Mouse (Mus musculus) monocyte, adult 5-6 weeks (primary cell): ENCODE data around the gene Yrdc. TPM values are rescaled to one million over a fixed set of nuclear protein-coding genes. Genes with fewer than 3 reads are reported as not detected.
A peak's percentile ranks its signal among the peaks of the same experiment; 100 is the strongest.

Experiments used
- ATAC-seq: fragments of 153-309, 156-312 bp; replicated peaks from 2 replicates; pipeline ENCODE4 v1.8.0; 2017; ENCODE audit warnings: mild to moderate bottlenecking; ENCODE audit not compliant: low TSS enrichment, insufficient number of reproducible peaks, severe bottlenecking, poor library complexity, low FRiP score
- total RNA-seq: library from RNA; stranded (forward); fragments of 200-1000, 200-491, 200-594 nt; gene quantifications from 3 replicates; pipeline ENCODE4 v1.2.3, GENCODE M21; 2017

Gene Yrdc
- total RNA-seq, 1 experiment from 2014 or later: 39.6 TPM

GRCm38 (mm10) chr4:124843493-124843892, 7.0 kb upstream of the Yrdc start:
- ATAC-seq: peak; percentile 64

- ATAC-seq: peak; percentile 66
Measured at GRCm38 (mm10) chr4:124847573-124847972, 2.9 kb upstream of the Yrdc start.

- ATAC-seq: no peak
Measured at GRCm38 (mm10) chr4:124849631-124850260, 733 bp upstream of the Yrdc start.

GRCm38 (mm10) chr4:124850933-124851658, 617 bp downstream of the Yrdc start, which contains the start of gene 1110065P20Rik:
TSS of gene 1110065P20Rik (minus strand) at chr4:124851196.
- peak; percentile 12; the same call in 1 of the 2 replicates for ATAC-seq

- ATAC-seq: no peak
Measured at GRCm38 (mm10) chr4:124856294-124856693, 5.8 kb downstream of the Yrdc start.

- no peak for ATAC-seq
Measured at GRCm38 (mm10) chr4:124858370-124858769, 7.9 kb downstream of the Yrdc start.

GRCm38 (mm10) chr4:124860446-124860845, 10.0 kb downstream of the Yrdc start:
- ATAC-seq: 0 out of 2 replicates have a peak, but pooled peaks have one; percentile 13

- 0 out of 2 replicates have a peak, but pooled peaks have one; percentile 27 for ATAC-seq
Measured at GRCm38 (mm10) chr4:124861283-124862188, 11.1 kb downstream of the Yrdc start, which contains the start of gene Maneal. TSS of gene Maneal (minus strand) at chr4:124862171.

GRCm38 (mm10) chr4:124872719-124873118, 22.2 kb downstream of the Yrdc start:
- no peak for ATAC-seq

- ATAC-seq: no peak
Measured at GRCm38 (mm10) chr4:124880599-124880998, 30.1 kb downstream of the Yrdc start, which contains the start of gene Epha10. TSS of gene Epha10 (plus strand) at chr4:124880899.

GRCm38 (mm10) chr4:124881341-124881908, 30.9 kb downstream of the Yrdc start:
- no peak for ATAC-seq

GRCm38 (mm10) chr4:124882151-124882729, 31.8 kb downstream of the Yrdc start:
- ATAC-seq: no peak

GRCm38 (mm10) chr4:124888702-124889101, 38.2 kb downstream of the Yrdc start:
- ATAC-seq: no peak

GRCm38 (mm10) chr4:124889935-124890334, 39.5 kb downstream of the Yrdc start:
- no peak for ATAC-seq

- no peak for ATAC-seq
Measured at GRCm38 (mm10) chr4:124890831-124891230, 40.4 kb downstream of the Yrdc start.

GRCm38 (mm10) chr4:124893769-124894168, 43.3 kb downstream of the Yrdc start:
- ATAC-seq: no peak

GRCm38 (mm10) chr4:124894508-124895428, 44.3 kb downstream of the Yrdc start:
- no peak for ATAC-seq
